Comparison of ENCODE assay signal across 7 mouse cellular contexts in genomic region chr5:103423927-103424315, GRCm38 (mm10). TPM values are rescaled to one million over a fixed set of nuclear protein-coding genes. Genes with fewer than 3 reads are reported as not detected.
DNase-seq lines count a peak whose midpoint lies in the region; ATAC-seq and TF ChIP-seq lines count a peak whose summit lies in the region.

No protein-coding gene starts in this region.

- H3K36me3 ChIP-seq in neural tube, embryonic 11.5 days (ENCODE audit: control insufficient read depth, insufficient read depth, low read length): no peaks in the 10 kb centered on the region
- no peaks in the 10 kb centered on the region for H3K36me3 ChIP-seq in hindbrain, postnatal 0 days (ENCODE audit: insufficient read depth, low read length)
- H3K36me3 ChIP-seq in liver, embryonic 16.5 days (ENCODE audit: control insufficient read depth, insufficient read depth): no peaks in the 10 kb centered on the region

- no peaks in the 10 kb centered on the region for H3K27me3 ChIP-seq in neural tube, embryonic 11.5 days (ENCODE audit: control insufficient read depth, insufficient read depth, low read length)
- H3K27me3 ChIP-seq in hindbrain, postnatal 0 days (ENCODE audit: insufficient read depth, low read length): no peaks in the 10 kb centered on the region
- peaks cover 24% of the 10 kb centered on the region for H3K27me3 ChIP-seq in liver, embryonic 16.5 days (ENCODE audit: control insufficient read depth, insufficient read depth, low read depth, low read length)

- no peaks in the 10 kb centered on the region for H3K9me3 ChIP-seq in neural tube, embryonic 11.5 days (ENCODE audit: control insufficient read depth, low read length)
- no peaks in the 10 kb centered on the region for H3K9me3 ChIP-seq in hindbrain, postnatal 0 days (ENCODE audit: low read length)
- no peaks in the 10 kb centered on the region for H3K9me3 ChIP-seq in liver, embryonic 16.5 days (replicated peaks; ENCODE audit: control insufficient read depth, low read length)

- ATAC-seq in neural tube, embryonic 11.5 days (ENCODE audit: insufficient read depth, low FRiP score, low TSS enrichment): no peak
- no peak for ATAC-seq in hindbrain, postnatal 0 days
- no peak for ATAC-seq in liver, embryonic 16.5 days (ENCODE audit: low read depth)
- no peak for ATAC-seq in megakaryocyte-erythroid progenitor cell, adult 5-6 weeks (replicated peaks; ENCODE audit: low FRiP score, low TSS enrichment, poor library complexity, severe bottlenecking)

- H3K4me3 ChIP-seq in neural tube, embryonic 11.5 days (ENCODE audit: low read depth, low read length): peak overlapping the region; percentile 89; the same call in 1 of the 2 replicates
- H3K4me3 ChIP-seq in hindbrain, postnatal 0 days (ENCODE audit: low read length): no peak overlapping the region
- H3K4me3 ChIP-seq in liver, embryonic 16.5 days (ENCODE audit: low read depth, low read length): no peak overlapping the region; the same call in 1 of the 2 replicates

- no peak overlapping the region for H3K9ac ChIP-seq in neural tube, embryonic 11.5 days (ENCODE audit: low read length)
- no peak overlapping the region for H3K9ac ChIP-seq in hindbrain, postnatal 0 days (replicated peaks; ENCODE audit: low read length)
- no peak overlapping the region for H3K9ac ChIP-seq in liver, embryonic 16.5 days (ENCODE audit: low read depth, low read length)

- TF ChIP-seq CTCF in hindbrain, postnatal 0 days (IDR thresholded peaks at IDR 0.05; ENCODE audit: low read depth): no peak

- no peak overlapping the region for H3K27ac ChIP-seq in neural tube, embryonic 11.5 days (ENCODE audit: low read depth, low read length)
- 0 out of 2 replicates have a peak overlapping the region, but pooled peaks have one; percentile 28 for H3K27ac ChIP-seq in hindbrain, postnatal 0 days
- H3K27ac ChIP-seq in liver, embryonic 16.5 days (ENCODE audit: low read length): no peak overlapping the region

- no peaks in the 10 kb centered on the region; the same call in 1 of the 2 replicates for H3K4me1 ChIP-seq in neural tube, embryonic 11.5 days (ENCODE audit: control insufficient read depth, insufficient read depth, low read length)
- H3K4me1 ChIP-seq in hindbrain, postnatal 0 days (ENCODE audit: insufficient read depth, low read length): 0 out of 2 replicates have a peak, but pooled peaks cover 3% of the 10 kb centered on the region
- H3K4me1 ChIP-seq in liver, embryonic 16.5 days (ENCODE audit: control insufficient read depth, low read depth, low read length): peaks cover 9% of the 10 kb centered on the region

- 1% methylated on average over 5 of the region's 5 CpGs for WGBS in neural tube, embryonic 11.5 days
- WGBS in hindbrain, postnatal 0 days: 23% methylated on average over 5 of the region's 5 CpGs
- 15% methylated on average over 5 of the region's 5 CpGs for WGBS in liver, embryonic 16.5 days (ENCODE audit: insufficient replicate concordance)

- no peak for DNase-seq in neural tube, embryonic 11.5 days (ENCODE audit: low spot score)
- no peak for DNase-seq in neural tube, embryonic 10.5 days (ENCODE audit: extremely low spot score, low spot score)
- no peak for DNase-seq in hindbrain, postnatal 0 days (ENCODE audit: low spot score)
- no peak for DNase-seq in adrenal gland, postnatal 4 days (ENCODE audit: low spot score in 2 of 2)
- no peak for DNase-seq in adrenal gland, postnatal 14 days

- peak overlapping the region; percentile 68 for H3K4me2 ChIP-seq in neural tube, embryonic 11.5 days (ENCODE audit: low read depth)
- peak overlapping the region; percentile 87 for H3K4me2 ChIP-seq in hindbrain, postnatal 0 days (ENCODE audit: low read depth, low read length)
- H3K4me2 ChIP-seq in liver, embryonic 16.5 days (ENCODE audit: low read depth, low read length): peak overlapping the region; percentile 91; the same call in 1 of the 2 replicates

RNA-seq across cellular contexts. Expression of gene Ptpn13, which starts 1.1 kb away (rescaled TPM):
- 15.1 and 16.4 TPM in 2 replicates for polyA plus RNA-seq in neural tube, embryonic 11.5 days (2014; fragmentation: Nextera tagmentation; extraction: Ambion mirVana)
- 12.9 and 13.7 TPM in 2 replicates for total RNA-seq in hindbrain, postnatal 0 days (2014; rRNA removed)
- 2.8 TPM in 2 replicates for polyA plus RNA-seq in hindbrain, postnatal 0 days (2015; fragmentation: Nextera tagmentation; extraction: Ambion mirVana)
- polyA plus RNA-seq in liver, embryonic 16.5 days (2015; fragmentation: Nextera tagmentation; extraction: Ambion mirVana): 0.62 and 0.78 TPM in 2 replicates
- 7.4 and 8.7 TPM in 2 replicates for total RNA-seq in megakaryocyte-erythroid progenitor cell, adult 5-6 weeks (2014; fragmentation: Nextera tagmentation)
- total RNA-seq in megakaryocyte-erythroid progenitor cell, adult 5-6 weeks (2017): 4.0 and 7.9 TPM in 2 replicates
- total RNA-seq in adrenal gland, postnatal 4 days (2021): 10 to 100 TPM; 25.5 to 45.0 TPM
- 19.8 and 22.0 TPM in 2 replicates for total RNA-seq in adrenal gland, postnatal 14 days (2021)
